Mouse (Mus musculus) E14TG2a.4 (cell line): Measurements from ENCODE around the gene Gfap.

ENCODE experiments used
- CTCF ChIP-seq: conservative IDR thresholded peaks from 2 replicates; pipeline ENCODE4 v1.5.1; 2014; ENCODE audit warnings: low read length
- POU5F1 ChIP-seq: IDR thresholded peaks from 2 replicates; pipeline ENCODE4 v1.6.1; 2014; ENCODE audit warnings: low read length, borderline replicate concordance

DNA sequence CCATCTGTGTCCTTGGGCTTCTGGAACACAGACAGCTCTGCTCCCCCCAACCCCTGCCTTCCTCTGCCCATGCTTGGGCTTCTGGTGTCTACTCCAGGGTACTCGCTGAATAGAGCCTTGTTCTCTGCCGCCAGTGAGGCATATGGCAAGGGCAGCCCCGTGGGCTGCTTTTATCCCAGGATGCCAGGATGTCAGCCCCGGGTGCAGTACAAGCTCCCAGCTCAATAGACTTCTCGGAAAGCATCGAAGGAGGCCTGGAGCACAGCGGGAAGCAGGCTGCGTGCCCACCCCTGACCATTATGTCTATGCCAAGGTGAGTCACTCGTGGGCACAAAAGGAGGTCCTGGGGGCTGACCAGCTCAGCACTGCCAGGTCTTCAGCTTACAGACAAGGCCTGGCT is 2.3 kb downstream of the Gfap start:
- TF ChIP-seq CTCF: no peak
- no peak for TF ChIP-seq POU5F1
